Mouse (Mus musculus) MEL (cell line): ENCODE measurements at regions not wholly inside any gene's neighbourhood (a gene's known extent, or its start where the extent isn't known, plus 50 kb on each side); places are given as distances from the start of the nearest gene placed in this dataset.

Source experiments
- DNase-seq: peaks from one replicate; pipeline ENCODE4 v3.0.0; 2011; ENCODE audit warnings: low read depth, low spot score
- H3K27ac ChIP-seq: 2 replicates; pipeline ENCODE4 v1.5.1; 2012; ENCODE audit warnings: low read depth, mild to moderate bottlenecking, control low read depth, low read length, moderate library complexity; ENCODE audit not compliant: control insufficient read depth
- H3K27me3 ChIP-seq, 2 experiments: fragments of 150-350 bp in 1 of 2; sonication (generic) in 1 of 2; 2 replicates each; pipeline ENCODE4 v1.6.1; 2012; ENCODE audit warnings: low read length in 2 of 2, mild to moderate bottlenecking in 2 of 2, improper control_type of control experiment in 1 of 2, moderate library complexity in 1 of 2; ENCODE audit not compliant: insufficient read depth in 2 of 2, control insufficient read depth in 1 of 2
- H3K36me3 ChIP-seq, 2 experiments: 2 replicates each; pipeline ENCODE4 v1.6.1; 2012 to 2014; ENCODE audit warnings: low read length in 2 of 2, improper control_type of control experiment in 1 of 2, inconsistent platforms in 1 of 2, mild to moderate bottlenecking in 1 of 2; ENCODE audit not compliant: insufficient read depth in 2 of 2, control insufficient read depth in 1 of 2
- H3K4me1 ChIP-seq, 2 experiments: fragments of 150-350 bp in 1 of 2; sonication (generic) in 1 of 2; 2 replicates each; pipeline ENCODE4 v1.6.1; 2012; ENCODE audit warnings: low read length in 2 of 2, improper control_type of control experiment in 1 of 2, mild to moderate bottlenecking in 1 of 2; ENCODE audit not compliant: insufficient read depth in 2 of 2, control insufficient read depth in 1 of 2
- H3K4me3 ChIP-seq, 2 experiments: fragments of 150-350 bp in 1 of 2; sonication (generic) in 1 of 2; 2 replicates each; pipeline ENCODE4 v1.5.1; 2012; ENCODE audit warnings: low read depth in 2 of 2, low read length in 2 of 2, mild to moderate bottlenecking in 2 of 2, moderate library complexity in 2 of 2, control low read depth in 1 of 2, improper control_type of control experiment in 1 of 2; ENCODE audit not compliant: control insufficient read depth in 1 of 2, insufficient read depth in 1 of 2
- H3K79me2 ChIP-seq: 2 replicates; pipeline ENCODE4 v1.6.1; 2012; ENCODE audit warnings: mild to moderate bottlenecking, low read length, moderate library complexity; ENCODE audit not compliant: control insufficient read depth, poor library complexity, insufficient read depth
- H3K9ac ChIP-seq: 2 replicates; pipeline ENCODE4 v1.6.1; 2012; ENCODE audit warnings: low read depth, mild to moderate bottlenecking, control low read depth, low read length, moderate library complexity; ENCODE audit not compliant: control insufficient read depth, poor library complexity, severe bottlenecking
- H3K9me3 ChIP-seq: fragments of 150-350 bp; sonication (generic); replicated peaks from 2 replicates; pipeline ENCODE4 v1.6.1; 2012; ENCODE audit warnings: mild to moderate bottlenecking, low read length, improper control_type of control experiment, moderate library complexity; ENCODE audit not compliant: insufficient read depth
- BHLHE40 ChIP-seq: IDR thresholded peaks from 2 replicates; pipeline ENCODE4 v1.6.1; 2012; ENCODE audit warnings: low read depth, mild to moderate bottlenecking, inconsistent platforms, low read length, improper control_type of control experiment, borderline replicate concordance
- CTCF ChIP-seq, 3 experiments: IDR thresholded peaks in 2 of 3; conservative IDR thresholded peaks in 1 of 3; 2 replicates each; pipeline ENCODE4 v1.5.1; 2011 to 2012; ENCODE audit warnings: low read length in 3 of 3, low read depth in 2 of 3, mild to moderate bottlenecking in 2 of 3, improper control_type of control experiment in 1 of 3, inconsistent platforms in 1 of 3, mixed read lengths in 1 of 3, moderate library complexity in 1 of 3; ENCODE audit not compliant: control insufficient read depth in 1 of 3, insufficient read depth in 1 of 3, poor library complexity in 1 of 3, severe bottlenecking in 1 of 3
- E2F4 ChIP-seq: IDR thresholded peaks from 2 replicates; pipeline ENCODE4 v1.6.1; 2011; ENCODE audit warnings: low read depth, low read length, improper control_type of control experiment, borderline replicate concordance
- ELF1 ChIP-seq: IDR thresholded peaks from 2 replicates; pipeline ENCODE4 v1.6.1; 2014; ENCODE audit warnings: low read depth, mild to moderate bottlenecking, inconsistent platforms, low read length, improper control_type of control experiment, moderate library complexity
- ETS1 ChIP-seq: IDR thresholded peaks from 2 replicates; pipeline ENCODE4 v1.6.1; 2012; ENCODE audit warnings: low read depth, mild to moderate bottlenecking, inconsistent platforms, low read length, improper control_type of control experiment, moderate library complexity
- GABPA ChIP-seq: IDR thresholded peaks from 2 replicates; pipeline ENCODE4 v1.6.1; 2012; ENCODE audit warnings: low read depth, mild to moderate bottlenecking, inconsistent platforms, low read length, improper control_type of control experiment, moderate library complexity
- MXI1 ChIP-seq: IDR thresholded peaks from 2 replicates; pipeline ENCODE4 v1.6.1; 2011; ENCODE audit warnings: mild to moderate bottlenecking, low read depth, low read length, improper control_type of control experiment
- MYB ChIP-seq: IDR thresholded peaks from 2 replicates; pipeline ENCODE4 v1.6.1; 2011; ENCODE audit warnings: mild to moderate bottlenecking, low read depth, low read length, improper control_type of control experiment
- NRF1 ChIP-seq: IDR thresholded peaks from 2 replicates; pipeline ENCODE4 v1.6.1; 2014; ENCODE audit warnings: low read depth, mild to moderate bottlenecking, inconsistent platforms, low read length, improper control_type of control experiment, moderate library complexity; ENCODE audit not compliant: poor library complexity, insufficient read depth, severe bottlenecking
- POLR2AphosphoS5 ChIP-seq: IDR thresholded peaks from 2 replicates; pipeline ENCODE4 v1.6.1; 2012; ENCODE audit warnings: low read depth, borderline replicate concordance, mild to moderate bottlenecking, inconsistent platforms, low read length, moderate library complexity, mixed read lengths
- RCOR1 ChIP-seq: IDR thresholded peaks from 2 replicates; pipeline ENCODE4 v1.6.1; 2012; ENCODE audit warnings: low read depth, mild to moderate bottlenecking, inconsistent platforms, low read length, improper control_type of control experiment
- SIN3A ChIP-seq: IDR thresholded peaks from 2 replicates; pipeline ENCODE4 v1.6.1; 2012; ENCODE audit warnings: low read length, improper control_type of control experiment, inconsistent platforms
- SMC3 ChIP-seq: IDR thresholded peaks from 2 replicates; pipeline ENCODE4 v1.6.1; 2011; ENCODE audit warnings: low read depth, low read length, improper control_type of control experiment
- TAL1 ChIP-seq: IDR thresholded peaks from 2 replicates; pipeline ENCODE4 v1.6.1; 2012; ENCODE audit warnings: mild to moderate bottlenecking, inconsistent platforms, low read length, moderate library complexity, mixed read lengths
- TBP ChIP-seq: IDR thresholded peaks from 2 replicates; pipeline ENCODE4 v1.8.0; 2011; ENCODE audit warnings: low read depth, low read length, improper control_type of control experiment
- UBTF ChIP-seq: IDR thresholded peaks from 2 replicates; pipeline ENCODE4 v1.6.1; 2012; ENCODE audit warnings: low read depth, mild to moderate bottlenecking, inconsistent platforms, low read length, improper control_type of control experiment, moderate library complexity, borderline replicate concordance; ENCODE audit not compliant: insufficient read depth
- USF1 ChIP-seq: IDR thresholded peaks from 2 replicates; pipeline ENCODE4 v1.6.1; 2014; ENCODE audit warnings: low read depth, mild to moderate bottlenecking, inconsistent platforms, low read length, improper control_type of control experiment, moderate library complexity
- ZKSCAN1 ChIP-seq: IDR thresholded peaks from 2 replicates; pipeline ENCODE4 v1.6.1; 2012; ENCODE audit warnings: low read depth, mild to moderate bottlenecking, inconsistent platforms, low read length, improper control_type of control experiment, moderate library complexity

- Histone ChIP-seq H3K4me1 (no peaks in the 10 kb centered on the region), H3K79me2 (no peaks in the 10 kb centered on the region), H3K27me3 (no peaks in the 10 kb centered on the region), H3K36me3 (no peaks in the 10 kb centered on the region), H3K9ac (no peak overlapping the region), H3K27ac (no peak overlapping the region)
- DNase-seq, result no peak
- no peak for TF ChIP-seq UBTF
- TF ChIP-seq TBP, result no peak
- TF ChIP-seq TAL1, result no peak
- no peak for TF ChIP-seq SMC3
- TF ChIP-seq GABPA, result no peak
- TF ChIP-seq NRF1, result no peak
- TF ChIP-seq MXI1, result no peak
- TF ChIP-seq CTCF (IDR thresholded peaks at IDR 0.05 in 2 of 3, conservative IDR thresholded peaks at IDR 0.05 in 1 of 3; ENCODE audit: control insufficient read depth in 1 of 3, insufficient read depth in 1 of 3, low read depth in 2 of 3, low read length in 3 of 3, poor library complexity in 1 of 3, severe bottlenecking in 1 of 3), result no peak
- TF ChIP-seq RCOR1, result no peak
- TF ChIP-seq E2F4, result no peak
- no peak for TF ChIP-seq USF1
- TF ChIP-seq ELF1, result no peak
- no peak for TF ChIP-seq BHLHE40
- no peak for TF ChIP-seq ZKSCAN1
- TF ChIP-seq ETS1, result no peak
- no peak for TF ChIP-seq POLR2AphosphoS5
- TF ChIP-seq SIN3A, result no peak
- TF ChIP-seq, all 39 proteins: peak for 0
- Histone ChIP-seq H3K4me3 (no peak overlapping the region), H3K9me3 (no peaks in the 10 kb centered on the region)
Measured at GRCm38 (mm10) chr6:31330868-31331267, 67.7 kb upstream of the Mkln1 start.

DNA sequence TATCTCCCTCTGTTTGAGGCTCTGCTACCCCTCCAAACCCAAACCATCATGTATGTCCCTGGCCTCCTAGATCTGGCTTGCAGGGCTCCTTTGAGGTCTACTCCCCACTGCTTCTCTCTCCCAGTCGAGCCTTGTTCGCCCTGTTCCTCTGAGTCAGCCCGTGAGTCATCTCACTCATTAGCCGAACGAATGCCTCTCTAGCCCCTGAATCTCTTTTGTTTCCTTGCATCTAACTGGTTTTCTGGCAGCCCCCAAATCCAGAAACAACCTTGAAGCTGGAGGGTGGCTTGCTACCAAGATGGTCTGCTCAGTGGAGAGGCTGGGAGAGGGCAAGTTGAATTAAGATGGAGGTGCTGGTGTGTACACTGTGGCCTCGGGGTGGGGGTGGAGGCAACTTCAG lies 66.3 kb upstream of the Mkln1 start:
- Histone ChIP-seq H3K27me3 (no peaks in the 10 kb centered on the region), H3K27ac (no peak overlapping the region), H3K4me1 (no peaks in the 10 kb centered on the region), H3K9ac (no peak overlapping the region), H3K9me3 (no peaks in the 10 kb centered on the region), H3K79me2 (no peaks in the 10 kb centered on the region), H3K4me3 (no peak overlapping the region), H3K36me3 (no peaks in the 10 kb centered on the region)
- no peak for DNase-seq
- no peak for TF ChIP-seq MYB
- no peak for TF ChIP-seq GABPA
